Mouse (Mus musculus) liver, adult 2 months (tissue): ENCODE measurements around the gene H2al1e. TPM values are rescaled to one million over a fixed set of nuclear protein-coding genes. Genes with fewer than 3 reads are reported as not detected.
"Not testable (repeated sequence)": the region's sequence is repeated elsewhere in the genome, so short reads cannot be mapped to it uniquely, and the experiment has no call there.

Experiments used
- DNase-seq: peaks from one replicate; pipeline ENCODE4 v3.0.0-alpha.2; 2011; ENCODE audit warnings: low read depth, low spot score; ENCODE audit errors: extremely low read depth
- H3K27ac ChIP-seq: fragments of 200-500 bp; replicated peaks from 2 replicates; pipeline ENCODE4 v1.5.1; 2012; ENCODE audit warnings: low read depth, mild to moderate bottlenecking, control low read depth, inconsistent platforms, low read length; ENCODE audit not compliant: insufficient read depth
- H3K27me3 ChIP-seq: fragments of 200-500 bp; 2 replicates; pipeline ENCODE4 v1.6.1; 2012; ENCODE audit warnings: mild to moderate bottlenecking, moderate library complexity, low read length, inconsistent platforms; ENCODE audit not compliant: control insufficient read depth, insufficient read depth
- H3K36me3 ChIP-seq: fragments of 200-500 bp; 2 replicates; pipeline ENCODE4 v1.6.1; 2012; ENCODE audit warnings: low read length, inconsistent platforms; ENCODE audit not compliant: control insufficient read depth, insufficient read depth
- H3K4me1 ChIP-seq: fragments of 200-500 bp; 2 replicates; pipeline ENCODE4 v1.6.1; 2011; ENCODE audit warnings: low read length; ENCODE audit not compliant: control insufficient read depth, insufficient read depth
- H3K4me3 ChIP-seq: fragments of 200-500 bp; 2 replicates; pipeline ENCODE4 v1.5.1; 2011; ENCODE audit warnings: low read depth, mild to moderate bottlenecking, control low read depth, low read length, moderate library complexity; ENCODE audit not compliant: insufficient read depth
- H3K79me2 ChIP-seq: fragments of 200-500 bp; 2 replicates; pipeline ENCODE4 v1.6.1; 2012; ENCODE audit warnings: inconsistent platforms, mild to moderate bottlenecking, low read length, moderate library complexity; ENCODE audit not compliant: control insufficient read depth, insufficient read depth
- H3K9ac ChIP-seq: fragments of 200-500 bp; 2 replicates; pipeline ENCODE4 v1.6.1; 2012; ENCODE audit warnings: low read depth, mild to moderate bottlenecking, control low read depth, inconsistent platforms, low read length
- CTCF ChIP-seq: fragments of 200-500 bp; IDR thresholded peaks from 2 replicates; pipeline ENCODE4 v1.5.1; 2011; ENCODE audit warnings: low read depth, low read length, control low read depth
- POLR2A ChIP-seq: fragments of 200-500 bp; IDR thresholded peaks from 2 replicates; pipeline ENCODE4 v1.6.1; 2011; ENCODE audit warnings: low read length, control low read depth; ENCODE audit not compliant: insufficient read depth; ENCODE audit errors: extremely low read depth
- WGBS: fragments of 180-500 bp; shearing (Covaris S2); methylation state at CpG from one replicate; pipeline ENCODE4 v1.1.7; 2018; 5-methylcytosine and 5-hydroxymethylcytosine counted together
- polyA plus RNA-seq: library from polyadenylated mRNA; depleted of rRNA; stranded (reverse); fragments of >200 nt; gene quantifications from 2 replicates; pipeline ENCODE4 v1.2.3, GENCODE M21; 2012
- total RNA-seq: library from RNA; depleted of rRNA; stranded (reverse); fragments of >200 nt; gene quantifications from 2 replicates; pipeline ENCODE4 v1.2.3, GENCODE M21; 2014

Gene H2al1e
- total and polyA plus RNA-seq, 2 experiments = not detected

GRCm38 (mm10) chrX:11321192-11321591 lies 9.5 kb downstream of the H2al1e start, which contains the start of gene H2al1h:
Gene H2al1h (plus strand): TSS chrX:11321492.
- WGBS = no CpG with 5 or more reads among the region's 6 CpGs
- not testable (repeated sequence) for DNase-seq, H3K4me1 ChIP-seq, H3K36me3 ChIP-seq, H3K27ac ChIP-seq, H3K79me2 ChIP-seq, H3K27me3 ChIP-seq, H3K9ac ChIP-seq, H3K4me3 ChIP-seq

DNA sequence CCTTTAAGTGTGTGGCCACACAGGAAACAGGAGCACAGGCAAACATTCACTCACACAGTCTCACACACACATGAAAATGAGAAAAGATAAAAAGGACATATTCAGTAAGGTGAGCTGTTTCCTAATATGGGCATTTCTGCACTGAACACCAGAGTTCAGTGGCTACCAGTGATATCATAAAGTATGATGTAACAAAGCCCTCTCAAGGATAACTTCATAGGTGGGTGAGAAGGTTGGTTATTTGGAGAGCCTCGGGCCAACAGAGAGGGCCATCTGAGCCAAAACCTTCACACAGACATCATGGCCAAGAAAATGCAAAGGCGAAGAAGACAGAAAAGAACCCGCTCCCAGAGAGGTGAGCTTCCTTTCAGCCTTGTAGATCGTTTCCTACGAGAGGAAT lies 12.6 kb downstream of the H2al1e start, which contains the start of gene H2al1i:
Gene H2al1i, plus strand, starts transcription at position 301 of the 400 bp plus-strand sequence.
- H3K79me2 ChIP-seq, H3K4me3 ChIP-seq, H3K27me3 ChIP-seq, H3K9ac ChIP-seq, DNase-seq, H3K36me3 ChIP-seq, H3K4me1 ChIP-seq, H3K27ac ChIP-seq: not testable (repeated sequence)
- no CpG with 5 or more reads among the region's 5 CpGs for WGBS

DNA sequence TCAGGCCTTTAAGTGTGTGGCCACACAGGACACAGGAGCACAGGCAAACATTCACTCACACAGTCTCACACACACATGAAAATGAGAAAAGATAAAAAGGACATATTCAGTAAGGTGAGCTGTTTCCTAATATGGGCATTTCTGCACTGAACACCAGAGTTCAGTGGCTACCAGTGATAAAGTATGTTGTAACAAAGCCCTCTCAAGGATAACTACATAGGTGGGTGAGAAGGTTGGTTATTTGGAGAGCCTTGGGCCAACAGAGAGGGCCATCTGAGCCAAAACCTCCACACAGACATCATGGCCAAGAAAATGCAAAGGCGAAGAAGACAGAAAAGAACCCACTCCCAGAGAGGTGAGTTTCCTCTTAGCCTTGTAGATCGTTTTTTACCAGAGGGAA lies 15.8 kb downstream of the H2al1e start, which contains the start of gene H2al1j:
Gene H2al1j, plus strand, starts transcription at position 301 of the 400 bp plus-strand sequence.
- H3K9ac ChIP-seq, H3K4me3 ChIP-seq, H3K27me3 ChIP-seq, H3K27ac ChIP-seq, DNase-seq, H3K36me3 ChIP-seq, H3K4me1 ChIP-seq, H3K79me2 ChIP-seq: not testable (repeated sequence)
- WGBS = 92% methylated on average over 2 of the region's 2 CpGs

DNA sequence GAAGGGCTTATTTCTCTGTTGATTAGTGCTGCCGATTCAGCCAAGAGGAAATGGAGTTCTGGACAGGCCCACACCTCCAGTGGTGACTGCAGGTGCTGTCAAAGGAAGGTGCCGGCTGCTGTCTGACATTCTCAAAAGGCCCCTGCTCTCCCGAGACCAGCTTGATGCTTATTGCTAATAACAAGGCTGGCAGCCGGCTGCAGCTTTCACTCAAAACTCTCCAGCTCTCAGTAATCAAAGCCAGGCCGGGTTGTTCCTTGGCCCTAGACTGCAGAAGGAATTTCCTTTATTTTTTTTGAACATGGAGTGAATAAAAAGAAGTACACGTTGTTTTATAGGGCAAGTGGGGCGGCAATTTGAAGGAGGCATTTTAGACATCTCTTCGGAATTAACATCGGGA lies 34.0 kb downstream of the H2al1e start:
- Histone ChIP-seq H3K4me1 (no peaks in the 10 kb centered on the region), H3K36me3 (no peaks in the 10 kb centered on the region), H3K79me2 (no peaks in the 10 kb centered on the region), H3K9ac (no peak overlapping the region), H3K27ac (no peak overlapping the region), H3K27me3 (no peaks in the 10 kb centered on the region), H3K4me3 (no peak overlapping the region)
- DNase-seq = no peak
- no peak for TF ChIP-seq CTCF
- TF ChIP-seq POLR2A = no peak
- WGBS = 82% methylated on average over 9 of the region's 9 CpGs

DNA sequence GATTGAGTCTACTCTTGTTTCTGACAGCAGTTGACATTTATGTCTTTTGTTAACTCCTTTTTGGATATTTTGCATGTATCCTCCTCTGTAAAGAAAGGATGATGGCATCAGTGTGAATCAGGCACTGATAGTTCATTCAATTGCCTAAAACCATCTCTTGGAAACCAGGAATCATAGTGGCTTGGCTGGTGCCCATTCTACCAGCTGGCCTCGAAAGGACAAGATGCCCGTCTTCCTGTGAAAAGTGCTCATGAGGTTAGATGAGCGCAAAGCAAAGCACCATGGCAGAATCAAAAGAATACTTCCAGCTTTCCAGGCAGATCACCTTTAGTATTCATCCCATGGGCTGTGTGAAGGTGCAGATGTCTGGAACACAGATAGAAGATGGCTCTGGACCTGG lies 35.0 kb downstream of the H2al1e start:
- Histone ChIP-seq H3K4me3 (no peak overlapping the region), H3K27ac (no peak overlapping the region), H3K9ac (no peak overlapping the region), H3K36me3 (no peaks in the 10 kb centered on the region), H3K4me1 (no peaks in the 10 kb centered on the region), H3K27me3 (no peaks in the 10 kb centered on the region), H3K79me2 (no peaks in the 10 kb centered on the region)
- no peak for TF ChIP-seq POLR2A
- no peak for TF ChIP-seq CTCF
- 90% methylated on average over 3 of the region's 3 CpGs for WGBS
- no peak for DNase-seq

- no peak overlapping the region for H3K4me3 ChIP-seq
- H3K36me3 ChIP-seq = no peaks in the 10 kb centered on the region
- H3K27ac ChIP-seq = no peak overlapping the region
- no peaks in the 10 kb centered on the region for H3K4me1 ChIP-seq
- no peak overlapping the region for H3K9ac ChIP-seq
- H3K27me3 ChIP-seq = no peaks in the 10 kb centered on the region
- 77% methylated on average over 6 of the region's 6 CpGs for WGBS
- TF ChIP-seq CTCF (no peak), POLR2A (no peak)
- DNase-seq = no peak
- no peaks in the 10 kb centered on the region for H3K79me2 ChIP-seq
These were observed 49.1 kb downstream of the H2al1e start for GRCm38 (mm10) chrX:11360823-11361222.
